Mouse (Mus musculus) E14TG2a.4 (cell line): ENCODE results near the gene Arel1.

Experiments
- H3K27me3 ChIP-seq: 2 replicates; pipeline ENCODE4 v1.6.1; 2014; ENCODE audit warnings: low read length, control low read depth; ENCODE audit not compliant: insufficient read depth
- H3K36me3 ChIP-seq: 2 replicates; pipeline ENCODE4 v1.6.1; 2014; ENCODE audit warnings: low read length, control low read depth; ENCODE audit not compliant: insufficient read depth
- H3K4me1 ChIP-seq: replicated peaks from 2 replicates; pipeline ENCODE4 v1.6.1; 2014; ENCODE audit warnings: low read depth, low read length, control low read depth
- H3K4me3 ChIP-seq: replicated peaks from 2 replicates; pipeline ENCODE4 v1.5.1; 2014; ENCODE audit warnings: mild to moderate bottlenecking, low read length
- H3K9me3 ChIP-seq: 2 replicates; pipeline ENCODE4 v1.6.1; 2014; ENCODE audit warnings: low read length, control low read depth
- CTCF ChIP-seq: conservative IDR thresholded peaks from 2 replicates; pipeline ENCODE4 v1.5.1; 2014; ENCODE audit warnings: low read length
- NANOG ChIP-seq: IDR thresholded peaks from 2 replicates; pipeline ENCODE4 v1.6.1; 2014; ENCODE audit warnings: borderline replicate concordance, low read length, mixed read lengths
- POU5F1 ChIP-seq: IDR thresholded peaks from 2 replicates; pipeline ENCODE4 v1.6.1; 2014; ENCODE audit warnings: low read length, borderline replicate concordance

Gene Arel1

GRCm38 (mm10) chr12:84970428-84971096, at the start of gene Arel1, which contains the start of gene Fcf1:
Gene Arel1, minus strand, starts transcription at chr12:84970900.
Gene Fcf1, plus strand, starts transcription at chr12:84970897.
- peaks cover 30% of the 10 kb centered on the region for H3K36me3 ChIP-seq
- peaks cover 22% of the 10 kb centered on the region for H3K4me1 ChIP-seq
- H3K9me3 ChIP-seq, result no peaks in the 10 kb centered on the region
- H3K4me3 ChIP-seq, result peak within 1 kb of the TSS; percentile 97
- TF ChIP-seq POU5F1 (no peak), NANOG (no peak), CTCF (no peak)
- H3K27me3 ChIP-seq, result peaks cover 3% of the 10 kb centered on the region; the same call in 1 of the 2 replicates

DNA sequence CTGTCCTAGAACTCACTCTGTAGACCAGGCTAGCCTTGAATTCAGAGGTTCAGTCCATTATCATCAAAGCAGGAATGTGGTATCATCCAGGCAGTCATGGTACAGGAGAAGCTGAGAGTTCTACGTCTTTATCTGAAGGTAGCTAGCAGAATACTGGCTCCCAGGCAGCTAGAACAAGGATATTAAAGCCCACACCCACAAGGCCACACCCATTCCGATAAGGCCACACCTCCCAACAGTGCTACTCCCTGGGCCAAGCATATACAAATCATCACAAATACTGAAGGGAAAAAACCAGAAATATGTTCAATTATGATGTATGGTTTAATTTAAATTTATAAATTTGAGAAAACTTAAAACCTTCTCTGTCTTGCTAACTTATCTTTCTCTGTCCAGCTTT, 41.5 kb upstream of the Arel1 start:
- no peak for TF ChIP-seq NANOG
- TF ChIP-seq CTCF, result no peak
- no peak for TF ChIP-seq POU5F1
- no peak overlapping the region for H3K4me3 ChIP-seq
- H3K4me1 ChIP-seq, result peaks cover 26% of the 10 kb centered on the region
- H3K27me3 ChIP-seq, result no peaks in the 10 kb centered on the region
- no peaks in the 10 kb centered on the region for H3K9me3 ChIP-seq
- peaks cover 56% of the 10 kb centered on the region for H3K36me3 ChIP-seq

GRCm38 (mm10) chr12:85010541-85010940, 39.8 kb upstream of the Arel1 start:
- H3K4me3 ChIP-seq, result no peak overlapping the region
- peaks cover 50% of the 10 kb centered on the region for H3K36me3 ChIP-seq
- no peak for TF ChIP-seq NANOG
- no peak for TF ChIP-seq CTCF
- TF ChIP-seq POU5F1, result no peak
- no peaks in the 10 kb centered on the region for H3K9me3 ChIP-seq
- peaks cover 29% of the 10 kb centered on the region for H3K4me1 ChIP-seq
- H3K27me3 ChIP-seq, result no peaks in the 10 kb centered on the region

- TF ChIP-seq NANOG, result no peak
- no peak for TF ChIP-seq CTCF
- TF ChIP-seq POU5F1, result no peak
- H3K36me3 ChIP-seq, result peaks cover 50% of the 10 kb centered on the region
- H3K4me1 ChIP-seq, result peaks cover 25% of the 10 kb centered on the region
- no peak overlapping the region for H3K4me3 ChIP-seq
- no peaks in the 10 kb centered on the region for H3K27me3 ChIP-seq
- H3K9me3 ChIP-seq, result peaks cover 7% of the 10 kb centered on the region
Observed at GRCm38 (mm10) chr12:85009776-85010175, 39.1 kb upstream of the Arel1 start.

DNA sequence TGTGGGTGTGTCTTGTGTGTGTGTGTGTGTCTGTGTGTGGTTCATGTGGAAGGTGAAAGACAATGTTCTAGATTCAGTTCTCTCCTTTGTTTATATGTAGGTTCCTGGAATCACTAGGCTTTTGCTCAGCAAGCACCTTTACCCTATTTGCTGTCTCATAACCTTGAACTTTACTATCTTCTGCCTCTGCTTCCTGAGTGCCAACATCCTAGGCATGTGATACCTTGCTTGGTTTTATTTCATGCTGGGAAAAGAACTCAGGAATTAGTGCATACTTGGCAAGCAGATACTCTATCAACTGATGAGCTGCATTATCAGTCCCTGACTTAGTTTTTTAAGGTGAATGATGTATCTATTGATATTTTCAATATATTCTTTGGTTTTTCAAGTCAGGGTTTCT, 36.3 kb upstream of the Arel1 start:
- no peak for TF ChIP-seq NANOG
- no peak for TF ChIP-seq POU5F1
- TF ChIP-seq CTCF, result no peak
- peaks cover 47% of the 10 kb centered on the region for H3K36me3 ChIP-seq
- peaks cover 16% of the 10 kb centered on the region for H3K4me1 ChIP-seq
- H3K27me3 ChIP-seq, result no peaks in the 10 kb centered on the region
- no peak overlapping the region for H3K4me3 ChIP-seq
- H3K9me3 ChIP-seq, result peaks cover 32% of the 10 kb centered on the region

DNA sequence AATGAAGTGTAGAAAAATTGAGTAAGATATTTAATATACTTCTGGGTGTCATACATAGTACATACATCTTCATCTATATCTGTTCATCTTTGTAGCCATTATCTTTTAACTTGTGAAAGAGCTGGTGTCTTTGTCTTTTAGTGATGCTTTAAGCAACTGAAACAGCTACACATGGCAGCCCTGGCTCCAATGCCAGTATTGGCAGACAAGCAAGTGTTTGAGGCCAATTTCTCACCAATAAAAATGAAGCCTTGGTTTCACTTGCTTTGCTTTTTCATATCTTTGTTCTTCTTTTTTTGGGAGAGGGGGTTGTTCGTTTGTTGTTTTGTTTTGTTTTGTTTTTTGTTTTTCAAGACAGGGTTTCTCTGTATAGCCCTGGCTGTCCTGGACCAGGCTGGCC, 35.5 kb upstream of the Arel1 start:
- Histone ChIP-seq H3K36me3 (peaks cover 51% of the 10 kb centered on the region), H3K9me3 (peaks cover 37% of the 10 kb centered on the region), H3K4me3 (no peak overlapping the region), H3K4me1 (peaks cover 13% of the 10 kb centered on the region), H3K27me3 (no peaks in the 10 kb centered on the region)
- no peak for TF ChIP-seq NANOG
- no peak for TF ChIP-seq CTCF
- TF ChIP-seq POU5F1, result no peak

DNA sequence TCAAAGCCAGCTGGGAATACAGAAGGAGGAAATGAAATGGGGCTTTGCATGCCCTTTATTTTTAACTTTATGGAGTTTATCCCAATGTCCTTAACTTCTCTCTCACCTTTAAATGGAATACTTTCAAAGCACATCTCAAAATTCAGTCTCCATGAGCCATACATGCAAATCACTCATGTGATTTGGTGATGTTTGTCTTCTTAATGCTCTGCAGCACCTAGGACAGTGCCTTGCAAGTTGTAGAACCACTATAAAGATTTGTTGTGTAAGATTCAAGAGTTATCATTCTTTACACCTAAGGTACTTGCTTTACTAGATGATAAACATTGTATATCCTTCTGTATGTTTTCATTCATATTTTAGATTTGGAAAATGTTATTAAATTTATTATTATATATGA, 28.4 kb upstream of the Arel1 start:
- H3K4me3 ChIP-seq, result no peak overlapping the region
- peaks cover 57% of the 10 kb centered on the region for H3K36me3 ChIP-seq
- peaks cover 25% of the 10 kb centered on the region for H3K4me1 ChIP-seq
- no peak for TF ChIP-seq NANOG
- H3K27me3 ChIP-seq, result no peaks in the 10 kb centered on the region
- peaks cover 26% of the 10 kb centered on the region for H3K9me3 ChIP-seq

GRCm38 (mm10) chr12:84996501-84997398, 26.1 kb upstream of the Arel1 start:
- Histone ChIP-seq H3K36me3 (peaks cover 37% of the 10 kb centered on the region), H3K27me3 (peaks cover 1% of the 10 kb centered on the region), H3K9me3 (peaks cover 11% of the 10 kb centered on the region), H3K4me3 (peak overlapping the region; percentile 94), H3K4me1 (peaks cover 25% of the 10 kb centered on the region)
- TF ChIP-seq NANOG, result no peak
- no peak for TF ChIP-seq POU5F1
- no peak for TF ChIP-seq CTCF
